Mouse (Mus musculus) kidney, embryonic 14.5 days (tissue): ENCODE results near the gene Tmem214. TPM values are rescaled to one million over a fixed set of nuclear protein-coding genes. Genes with fewer than 3 reads are reported as not detected.

Experiments used
- ATAC-seq: fragments of 200-750 bp; cut with Nextera tagmentation; 2 replicates; pipeline ENCODE4 v1.8.0; 2017; ENCODE audit warnings: moderate number of reproducible peaks, mild to moderate bottlenecking, moderate TSS enrichment, moderate library complexity; ENCODE audit not compliant: low FRiP score, low TSS enrichment
- H3K27ac ChIP-seq: fragments of 300-500 bp; sonication (generic); 2 replicates; pipeline ENCODE4 v1.5.1; 2014; ENCODE audit warnings: low read depth, mild to moderate bottlenecking, low read length, moderate library complexity, mixed read lengths
- H3K27me3 ChIP-seq: fragments of 300-500 bp; sonication (generic); 2 replicates; pipeline ENCODE4 v1.6.1; 2014; ENCODE audit warnings: mild to moderate bottlenecking, low read length; ENCODE audit not compliant: control insufficient read depth, insufficient read depth
- H3K36me3 ChIP-seq: fragments of 300-500 bp; sonication (generic); 2 replicates; pipeline ENCODE4 v1.6.1; 2014; ENCODE audit warnings: low read length, mixed read lengths; ENCODE audit not compliant: control insufficient read depth, insufficient read depth
- H3K4me1 ChIP-seq: fragments of 300-500 bp; sonication (generic); 2 replicates; pipeline ENCODE4 v1.6.1; 2014; ENCODE audit warnings: low read length, mixed read lengths; ENCODE audit not compliant: control insufficient read depth, insufficient read depth
- H3K4me2 ChIP-seq: fragments of 300-500 bp; sonication (generic); replicated peaks from 2 replicates; pipeline ENCODE4 v1.6.1; 2014; ENCODE audit warnings: low read depth, mild to moderate bottlenecking, low read length
- H3K4me3 ChIP-seq: fragments of 300-500 bp; sonication (generic); 2 replicates; pipeline ENCODE4 v1.5.1; 2014; ENCODE audit warnings: mild to moderate bottlenecking, low read length
- H3K9ac ChIP-seq: fragments of 300-500 bp; sonication (generic); 2 replicates; pipeline ENCODE4 v1.6.1; 2014; ENCODE audit warnings: low read depth, mild to moderate bottlenecking, low read length, moderate library complexity
- H3K9me3 ChIP-seq: fragments of 300-500 bp; sonication (generic); 2 replicates; pipeline ENCODE4 v1.6.1; 2016; ENCODE audit warnings: low read length; ENCODE audit not compliant: control insufficient read depth
- WGBS: fragments of 180-500 bp; shearing (Covaris S2); extraction: QIAGEN DNeasy Blood & Tissue Kit; methylation state at CpG from one replicate; pipeline ENCODE4 v1.1.7; 2014; 5-methylcytosine and 5-hydroxymethylcytosine counted together
- polyA plus RNA-seq: library from polyadenylated mRNA; unstranded; fragments of >200 nt; fragmentation: Nextera tagmentation; extraction: Ambion mirVana; gene quantifications from 2 replicates; pipeline ENCODE4 v1.2.1, GENCODE M21; 2014

The Tmem214 gene
- polyA plus RNA-seq, result 53.1 and 65.1 TPM in 2 replicates

DNA sequence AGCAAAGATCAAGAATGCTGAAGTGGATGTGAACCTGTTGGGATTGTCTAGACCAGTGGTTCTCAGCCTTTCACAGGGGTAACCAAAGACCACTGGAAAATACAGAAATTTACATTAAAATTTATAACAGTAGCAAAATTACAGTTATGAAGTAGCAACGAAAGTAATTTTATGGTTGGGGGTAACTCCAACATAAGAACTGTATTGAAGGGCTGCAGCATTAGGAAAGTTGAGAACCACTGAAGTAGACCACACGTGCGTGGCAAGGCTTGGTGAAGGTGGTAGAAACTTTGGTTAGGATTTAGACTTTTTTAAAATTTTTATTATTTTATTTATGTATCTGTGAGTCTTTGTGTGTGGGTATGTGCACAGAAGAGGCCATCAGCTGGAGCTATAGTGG lies at the start of gene Tmem214:
Gene Tmem214, plus strand, starts transcription at position 301 of the 400 bp plus-strand sequence.
- H3K36me3 ChIP-seq, result peaks cover 17% of the 10 kb centered on the region
- H3K4me1 ChIP-seq, result peaks cover 5% of the 10 kb centered on the region
- no peaks in the 10 kb centered on the region for H3K27me3 ChIP-seq
- ATAC-seq, result no peak
- H3K9ac ChIP-seq, result no peak within 1 kb of the TSS
- no peak within 1 kb of the TSS for H3K4me3 ChIP-seq
- no peak within 1 kb of the TSS for H3K4me2 ChIP-seq
- 97% methylated on average over 3 of the region's 3 CpGs for WGBS
- no peaks in the 10 kb centered on the region for H3K9me3 ChIP-seq
- H3K27ac ChIP-seq, result no peak within 1 kb of the TSS

GRCm38 (mm10) chr5:30818758-30819309 lies 49.0 kb upstream of the Tmem214 start:
- H3K36me3 ChIP-seq, result no peaks in the 10 kb centered on the region
- H3K9me3 ChIP-seq, result no peaks in the 10 kb centered on the region
- WGBS, result 86% methylated on average over 8 of the region's 8 CpGs
- no peak overlapping the region for H3K4me2 ChIP-seq
- ATAC-seq, result no peak
- peaks cover 10% of the 10 kb centered on the region for H3K4me1 ChIP-seq
- no peak overlapping the region for H3K9ac ChIP-seq
- H3K27me3 ChIP-seq, result no peaks in the 10 kb centered on the region
- no peak overlapping the region for H3K4me3 ChIP-seq
- no peak overlapping the region for H3K27ac ChIP-seq

DNA sequence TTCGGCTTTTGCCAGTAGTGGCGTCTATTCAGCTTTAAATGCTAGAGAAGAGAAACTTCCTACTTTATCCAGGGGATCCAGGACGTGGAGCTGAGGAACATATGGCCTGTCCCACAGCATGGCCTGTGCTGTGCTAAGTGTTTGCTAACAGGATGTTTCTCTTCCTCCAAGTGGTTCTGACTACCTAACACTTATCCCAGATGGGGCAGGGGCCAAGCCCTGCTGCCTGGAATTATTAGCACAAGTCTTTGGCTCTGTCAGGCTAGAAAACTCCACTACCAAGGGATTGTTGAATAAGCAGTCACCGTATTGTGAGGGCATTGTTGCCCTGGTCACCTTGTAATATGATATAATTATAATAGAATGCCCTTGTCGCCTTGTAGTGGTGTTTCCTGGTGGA lies 45.1 kb upstream of the Tmem214 start:
- no peaks in the 10 kb centered on the region for H3K27me3 ChIP-seq
- 75% methylated on average over 5 of the region's 5 CpGs for WGBS
- no peaks in the 10 kb centered on the region for H3K36me3 ChIP-seq
- H3K9me3 ChIP-seq, result no peaks in the 10 kb centered on the region
- H3K4me1 ChIP-seq, result no peaks in the 10 kb centered on the region
- no peak for ATAC-seq
- no peak overlapping the region for H3K9ac ChIP-seq
- H3K4me2 ChIP-seq, result no peak overlapping the region
- H3K27ac ChIP-seq, result no peak overlapping the region
- H3K4me3 ChIP-seq, result no peak overlapping the region

DNA sequence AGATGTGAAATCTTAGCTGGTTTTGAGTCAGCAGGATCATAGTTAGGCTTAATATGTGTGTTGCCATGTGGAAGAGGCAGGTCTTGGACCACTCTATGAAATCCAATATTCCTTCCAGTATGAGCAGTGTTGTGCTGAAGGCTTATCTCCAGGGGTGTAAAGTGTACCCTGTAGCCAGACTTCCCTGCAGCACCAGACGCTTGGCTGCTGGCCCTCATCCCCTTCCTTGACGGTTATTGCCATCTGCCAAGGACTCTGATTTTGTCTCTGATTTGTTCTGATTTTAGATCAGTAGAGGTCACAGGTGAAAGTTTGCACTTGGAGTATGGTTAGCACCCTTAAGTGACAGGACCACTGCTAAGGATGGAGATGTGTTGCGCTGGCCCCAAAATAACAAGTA lies 44.7 kb upstream of the Tmem214 start:
- 79% methylated on average over 3 of the region's 3 CpGs for whole genome bisulfite sequencing
- ATAC-seq, result no peak
- Histone ChIP-seq H3K36me3 (no peaks in the 10 kb centered on the region), H3K4me3 (no peak overlapping the region), H3K4me2 (no peak overlapping the region), H3K4me1 (no peaks in the 10 kb centered on the region), H3K9me3 (no peaks in the 10 kb centered on the region), H3K27ac (no peak overlapping the region), H3K9ac (no peak overlapping the region), H3K27me3 (no peaks in the 10 kb centered on the region)

GRCm38 (mm10) chr5:30824124-30824988 lies 43.5 kb upstream of the Tmem214 start:
- 90% methylated on average over 11 of the region's 11 CpGs for WGBS
- Histone ChIP-seq H3K9me3 (no peaks in the 10 kb centered on the region), H3K4me1 (no peaks in the 10 kb centered on the region), H3K9ac (no peak overlapping the region), H3K4me3 (no peak overlapping the region), H3K4me2 (no peak overlapping the region), H3K36me3 (no peaks in the 10 kb centered on the region), H3K27me3 (no peaks in the 10 kb centered on the region), H3K27ac (no peak overlapping the region)
- ATAC-seq, result no peak

DNA sequence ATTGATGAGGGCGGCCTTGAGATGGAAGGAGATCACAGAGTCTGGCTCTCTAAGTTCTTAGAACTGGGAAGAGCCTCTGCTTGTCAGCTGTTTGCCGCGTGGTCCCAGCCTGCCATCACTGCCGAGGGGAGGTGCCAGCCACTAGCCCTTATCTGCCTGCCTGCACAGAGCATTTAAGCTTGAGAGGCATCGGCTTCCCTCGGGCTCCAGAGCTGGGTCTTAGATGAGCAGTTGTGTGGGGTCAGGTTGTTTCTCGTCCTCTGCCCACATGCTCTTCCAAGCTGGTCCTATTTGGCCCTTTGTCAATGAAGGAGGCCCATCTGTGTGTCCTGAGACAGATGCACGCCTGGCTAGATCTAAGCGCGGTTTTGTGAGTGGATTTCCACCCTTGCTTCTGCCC lies 42.6 kb upstream of the Tmem214 start:
- Histone ChIP-seq H3K36me3 (no peaks in the 10 kb centered on the region), H3K27ac (no peak overlapping the region), H3K4me2 (no peak overlapping the region), H3K27me3 (no peaks in the 10 kb centered on the region), H3K4me3 (no peak overlapping the region), H3K9ac (no peak overlapping the region), H3K9me3 (no peaks in the 10 kb centered on the region), H3K4me1 (no peaks in the 10 kb centered on the region)
- ATAC-seq, result no peak
- 68% methylated on average over 10 of the region's 10 CpGs for WGBS

DNA sequence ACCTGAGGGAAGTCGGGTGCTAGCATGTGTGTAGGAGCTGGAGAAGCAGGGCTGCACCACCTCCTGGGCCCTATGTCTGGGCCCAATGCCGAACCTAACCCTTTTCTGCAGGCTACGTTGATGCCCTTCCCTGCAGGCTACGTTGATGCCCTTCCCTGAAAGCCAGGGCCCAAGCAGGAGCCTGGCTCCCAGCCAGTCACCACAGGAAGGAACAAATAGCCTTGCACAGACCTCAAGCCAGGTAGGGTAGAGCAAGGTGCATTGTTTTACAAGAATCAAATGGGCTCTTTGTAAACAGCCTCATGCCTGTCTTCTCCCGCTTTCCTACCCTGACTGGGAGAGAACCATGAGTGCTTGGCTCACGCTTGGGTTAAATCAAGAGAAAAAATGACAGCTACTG lies 42.0 kb upstream of the Tmem214 start:
- H3K27ac ChIP-seq, result no peak overlapping the region
- H3K4me3 ChIP-seq, result no peak overlapping the region
- WGBS, result 79% methylated on average over 6 of the region's 6 CpGs
- no peaks in the 10 kb centered on the region for H3K27me3 ChIP-seq
- H3K9me3 ChIP-seq, result no peaks in the 10 kb centered on the region
- no peak overlapping the region for H3K9ac ChIP-seq
- no peaks in the 10 kb centered on the region for H3K4me1 ChIP-seq
- no peak overlapping the region for H3K4me2 ChIP-seq
- no peak for ATAC-seq
- H3K36me3 ChIP-seq, result no peaks in the 10 kb centered on the region

GRCm38 (mm10) chr5:30833416-30833815 lies 34.4 kb upstream of the Tmem214 start:
- Histone ChIP-seq H3K36me3 (no peaks in the 10 kb centered on the region), H3K4me1 (no peaks in the 10 kb centered on the region), H3K27me3 (no peaks in the 10 kb centered on the region), H3K4me3 (no peak overlapping the region), H3K9ac (no peak overlapping the region), H3K27ac (no peak overlapping the region), H3K4me2 (no peak overlapping the region), H3K9me3 (peaks cover 4% of the 10 kb centered on the region; the same call in 1 of the 2 replicates)
- no peak for ATAC-seq
- 85% methylated on average over 3 of the region's 3 CpGs for WGBS

GRCm38 (mm10) chr5:30839731-30840130 lies 28.1 kb upstream of the Tmem214 start:
- Histone ChIP-seq H3K4me2 (no peak overlapping the region), H3K27ac (no peak overlapping the region), H3K36me3 (no peaks in the 10 kb centered on the region), H3K9ac (no peak overlapping the region), H3K4me3 (no peak overlapping the region), H3K9me3 (peaks cover 4% of the 10 kb centered on the region; the same call in 1 of the 2 replicates), H3K27me3 (no peaks in the 10 kb centered on the region), H3K4me1 (no peaks in the 10 kb centered on the region)
- WGBS, result 82% methylated on average over 2 of the region's 2 CpGs
- no peak for ATAC-seq
